Mouse (Mus musculus) c-Kit-positive CD71-positive TER-119-negative erythroid progenitor cells, embryonic 14.5 days (primary cell): ENCODE results near the gene Gm1993.
"Not testable (repeated sequence)": the region's sequence is repeated elsewhere in the genome, so short reads cannot be mapped to it uniquely, and the experiment has no call there.

ENCODE experiments used
- DNase-seq: peaks from one replicate; pipeline ENCODE4 v3.0.0-alpha.2; 2013; ENCODE audit warnings: low read depth

The Gm1993 gene

DNA sequence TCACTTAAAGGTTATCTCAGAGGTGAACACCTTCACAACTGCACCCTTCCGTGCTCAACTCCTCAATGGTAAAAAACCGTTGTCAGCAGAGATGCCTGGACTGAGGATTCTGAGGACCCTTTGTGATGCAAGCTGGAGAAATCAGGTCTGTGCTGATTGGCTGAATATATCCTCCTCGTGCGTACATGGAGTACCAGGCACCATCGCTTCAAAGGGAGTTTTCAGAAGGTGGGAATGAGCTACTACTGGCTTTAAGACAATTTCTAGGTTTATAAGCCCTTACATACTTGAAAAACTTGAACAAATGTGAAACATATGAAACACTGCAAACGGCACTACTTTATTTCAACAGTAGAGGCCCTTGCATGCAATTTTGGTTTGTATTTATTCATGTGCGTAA lies at the start of gene Gm1993:
TSS of gene Gm1993 (minus strand) at position 101 of the 400 bp plus-strand sequence.
- DNase-seq, result not testable (repeated sequence)
